ENCODE assay signal across 10 mouse cellular contexts in the genomic region with DNA sequence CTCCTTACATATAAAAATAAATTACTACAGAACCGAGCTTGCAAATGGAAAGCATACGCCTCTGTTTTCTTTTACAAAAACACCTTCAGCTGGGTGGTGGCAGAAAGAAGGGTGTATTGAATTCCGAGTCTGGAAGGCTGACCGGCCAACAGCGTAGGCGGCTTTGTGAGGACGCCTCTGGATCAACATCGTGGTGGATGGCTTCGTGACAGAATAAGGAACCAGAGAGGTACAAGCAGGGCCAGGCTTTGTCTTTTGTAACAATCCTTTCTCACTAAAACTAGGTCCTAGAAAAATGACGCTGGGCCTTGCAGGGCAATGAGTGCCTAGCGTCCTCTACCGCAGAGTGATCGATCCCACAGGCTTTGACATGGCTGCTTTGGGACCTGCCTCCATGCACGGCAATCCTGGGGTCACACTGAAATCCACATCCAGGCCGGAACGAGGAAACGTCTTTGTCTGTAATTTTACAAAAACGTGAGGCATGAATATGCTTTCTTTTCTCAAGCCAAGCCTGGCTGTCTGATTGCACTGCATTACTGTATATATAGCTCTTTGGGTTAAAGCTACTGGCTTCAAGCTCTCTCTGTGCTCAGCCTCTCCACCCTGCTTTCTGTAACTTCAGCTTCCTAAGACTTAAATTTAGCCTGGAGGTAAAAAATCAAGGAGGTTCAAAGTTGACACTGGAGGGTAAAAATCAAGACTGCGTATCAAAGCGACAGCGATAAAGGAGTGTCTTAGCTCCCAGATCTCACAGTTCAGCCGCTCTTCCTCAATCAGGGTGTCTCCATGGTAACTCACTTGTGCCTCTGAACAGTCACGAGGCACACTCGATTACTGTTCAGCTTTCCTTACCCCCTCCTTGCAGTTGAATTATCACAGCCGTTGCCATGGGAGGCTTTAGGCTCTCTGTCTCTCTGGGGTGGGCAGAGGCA. TPM values are rescaled to one million over a fixed set of nuclear protein-coding genes. Genes with fewer than 3 reads are reported as not detected.
DNase-seq lines count a peak whose midpoint lies in the region; ATAC-seq lines count a peak whose summit lies in the region.
"Had no signal": no experiment of that assay in that cellular context is flagged by ENCODE, and none has a peak within 500 bp of the region (broad histone marks: within the 10 kb centered on the region; RNA-seq: fewer than 3 reads in every experiment).

No protein-coding gene starts in this region.

- peak; percentile 85 for DNase-seq in R1 (ENCODE audit: low read depth, low spot score)
- peak; percentile 85 for DNase-seq in brain, embryonic 18.5 days (ENCODE audit: low read depth, low spot score)
- DNase-seq in midbrain, embryonic 14.5 days, result peak; percentile 87
- no peak for DNase-seq in kidney, adult 18-20 months
- DNase-seq in gastrocnemius, postnatal 36 days, result no peak
- DNase-seq in gastrocnemius, adult 18-20 months (ENCODE audit: low spot score), result no peak

- peak; percentile 94 for ATAC-seq in hindbrain, embryonic 15.5 days (ENCODE audit: low FRiP score, low read depth)
- ATAC-seq in midbrain, embryonic 14.5 days (ENCODE audit: low FRiP score, low TSS enrichment), result peak; percentile 91
- no peak for ATAC-seq in inflammation-experienced regulatory T-cells, adult 6 months

- H3K9ac ChIP-seq in hindbrain, embryonic 15.5 days, result peak overlapping the region; percentile 39
- peak overlapping the region; percentile 32 for H3K9ac ChIP-seq in midbrain, embryonic 14.5 days (replicated peaks; ENCODE audit: low read length)
- H3K9ac ChIP-seq: liver, embryonic 15.5 days had no signal

- intact Hi-C loops in gastrocnemius, postnatal 36 days (cut with DNase I), result loop anchor here (5.0 kb wide), 1 partner anchor 179 kb away; no protein-coding TSS in a partner anchor

- H3K9me3 ChIP-seq in hindbrain, embryonic 15.5 days, result no peaks in the 10 kb centered on the region
- peaks cover 3% of the 10 kb centered on the region; the same call in 1 of the 2 replicates for H3K9me3 ChIP-seq in midbrain, embryonic 14.5 days (ENCODE audit: control insufficient read depth, low read length)
- H3K9me3 ChIP-seq: liver, embryonic 15.5 days had no signal

- WGBS in hindbrain, embryonic 15.5 days, result 41% methylated on average over 25 of the region's 25 CpGs
- WGBS in midbrain, embryonic 14.5 days, result 44% methylated on average over 25 of the region's 25 CpGs

- peak overlapping the region; percentile 40 for H3K4me2 ChIP-seq in hindbrain, embryonic 15.5 days
- peak overlapping the region; percentile 41 for H3K4me2 ChIP-seq in midbrain, embryonic 14.5 days (ENCODE audit: low read length)
- H3K4me2 ChIP-seq: liver, embryonic 15.5 days had no signal

- no peaks in the 10 kb centered on the region for H3K36me3 ChIP-seq in hindbrain, embryonic 15.5 days
- H3K36me3 ChIP-seq in midbrain, embryonic 14.5 days (ENCODE audit: control insufficient read depth, insufficient read depth, low read length), result no peaks in the 10 kb centered on the region
- H3K36me3 ChIP-seq: G1E; liver, embryonic 15.5 days had no signal

- peak overlapping the region; percentile 1; the same call in 1 of the 2 replicates for H3K4me3 ChIP-seq in hindbrain, embryonic 15.5 days
- H3K4me3 ChIP-seq in midbrain, embryonic 14.5 days (replicated peaks; ENCODE audit: low read depth, low read length), result no peak overlapping the region
- H3K4me3 ChIP-seq: liver, embryonic 15.5 days had no signal

- H3K27ac ChIP-seq in hindbrain, embryonic 15.5 days (replicated peaks), result peak overlapping the region; percentile 89
- H3K27ac ChIP-seq in midbrain, embryonic 14.5 days (replicated peaks; ENCODE audit: low read depth, low read length), result peak overlapping the region; percentile 92
- H3K27ac ChIP-seq: liver, embryonic 15.5 days had no signal

- H3K4me1 ChIP-seq in hindbrain, embryonic 15.5 days (replicated peaks), result peaks cover 17% of the 10 kb centered on the region
- peaks cover 10% of the 10 kb centered on the region for H3K4me1 ChIP-seq in midbrain, embryonic 14.5 days (ENCODE audit: control insufficient read depth, insufficient read depth, low read length)
- H3K4me1 ChIP-seq: liver, embryonic 15.5 days had no signal

- no peaks in the 10 kb centered on the region for H3K27me3 ChIP-seq in hindbrain, embryonic 15.5 days
- no peaks in the 10 kb centered on the region for H3K27me3 ChIP-seq in midbrain, embryonic 14.5 days (ENCODE audit: control insufficient read depth, insufficient read depth, low read length)
- H3K27me3 ChIP-seq: liver, embryonic 15.5 days had no signal

RNA-seq across cellular contexts. Expression of a gene that starts 24.3 kb away (rescaled TPM):
- polyA plus RNA-seq in hindbrain, embryonic 15.5 days (2015; fragmentation: Nextera tagmentation; extraction: Ambion mirVana), result 153 and 165 TPM in 2 replicates
- 183 and 222 TPM in 2 replicates for polyA plus RNA-seq in midbrain, embryonic 14.5 days (2014; fragmentation: Nextera tagmentation; extraction: Ambion mirVana)
- total RNA-seq in gastrocnemius, postnatal 36 days (2021), result 10 to 100 TPM; 55.6 to 59.3 TPM
- polyA plus RNA-seq in inflammation-experienced regulatory T-cells, adult 6 months (2017; shearing (Covaris generic)), result 100 to 1,000 TPM; 159 to 229 (median 184) TPM
- 10 to 100 TPM; 57.8 to 68.4 TPM for total RNA-seq in gastrocnemius, adult 18-20 months (2021)

Comparison
In these comparisons a context has a peak if more than half of its experiments do, and no peak if none do; other contexts are left out.
1. DNase-seq: peak in R1 (single experiment), brain, embryonic 18.5 days (single experiment) and midbrain, embryonic 14.5 days (single experiment); none in kidney, adult 18-20 months (single experiment), gastrocnemius, postnatal 36 days (0 of 2) and gastrocnemius, adult 18-20 months (single experiment).